Mouse (Mus musculus): Measurements from ENCODE around the gene Gm42372. TPM values are rescaled to one million over a fixed set of nuclear protein-coding genes. Genes with fewer than 3 reads are reported as not detected.
"Not testable (repeated sequence)": the region's sequence is repeated elsewhere in the genome, so short reads cannot be mapped to it uniquely, and the experiment has no call there.

The Gm42372 gene
- total RNA-seq (2015) (0.18 TPM in 1 of 2 replicates, not detected in the other), total RNA-seq (2017) (0.04 and 0.11 TPM in 2 replicates)

DNA sequence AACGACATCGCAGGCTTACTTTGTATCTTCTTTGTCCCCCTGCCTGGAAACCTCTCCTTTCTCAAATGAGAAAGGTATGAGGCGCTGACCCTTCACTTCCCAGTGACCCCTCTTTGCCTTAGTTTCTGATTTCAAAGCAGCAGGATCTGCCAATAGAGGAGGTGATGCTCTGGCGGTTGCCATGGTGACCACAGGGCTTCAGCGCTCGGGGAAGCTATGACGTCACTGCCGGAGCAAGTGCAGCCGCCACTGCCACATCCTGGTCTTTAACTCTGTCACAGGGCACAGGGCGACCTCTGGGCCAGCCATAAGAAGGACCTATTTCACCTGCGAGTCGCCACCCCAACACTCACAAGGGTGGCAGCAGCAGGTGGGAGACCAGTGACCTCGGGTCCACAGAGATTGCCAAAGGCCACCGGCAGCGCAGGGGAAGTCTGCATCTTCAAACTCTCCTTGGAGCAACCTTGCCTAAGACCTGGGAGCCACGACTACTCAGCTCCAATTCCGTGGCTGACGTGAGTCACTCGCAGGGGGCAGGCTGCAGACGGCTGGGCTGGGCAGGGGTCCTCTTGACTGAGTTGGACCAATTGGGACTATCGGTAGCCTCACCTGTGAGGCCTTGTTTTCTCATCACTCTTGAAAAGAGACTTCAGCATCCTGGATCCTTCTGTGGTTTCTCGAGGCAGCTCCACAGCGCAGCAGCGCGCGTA is at the start of gene Gm42372:
Gm42372 (plus strand) TSS at position 228 of the 710 bp plus-strand sequence.
- peak; percentile 80 for ATAC-seq (ENCODE audit: poor library complexity, severe bottlenecking)

DNA sequence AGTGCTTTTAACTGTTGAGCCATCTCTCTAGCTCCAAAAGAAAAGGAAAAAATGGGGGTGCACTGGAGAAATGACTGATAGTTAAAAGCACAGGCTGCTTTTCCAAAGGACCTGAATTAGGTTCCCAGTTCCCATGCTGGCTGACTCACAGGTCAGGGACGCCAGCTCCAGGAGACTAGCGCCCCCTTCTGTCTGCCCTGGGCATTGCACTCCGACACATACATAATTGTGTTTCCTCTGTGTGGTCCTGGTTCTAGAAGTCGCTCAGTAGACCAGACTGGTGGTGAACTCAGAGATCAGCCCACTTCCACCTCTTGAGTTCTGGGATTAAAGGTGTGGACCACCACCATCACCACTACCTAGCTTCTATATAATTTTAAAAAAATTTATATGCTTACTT is 45.6 kb upstream of the Gm42372 start:
- ATAC-seq (ENCODE audit: poor library complexity, severe bottlenecking), result no peak

- no peak for ATAC-seq (ENCODE audit: poor library complexity, severe bottlenecking)
These were observed 44.6 kb upstream of the Gm42372 start for GRCm38 (mm10) chr7:16938117-16938791.

- ATAC-seq (ENCODE audit: poor library complexity, severe bottlenecking), result no peak
These were observed 42.6 kb upstream of the Gm42372 start for GRCm38 (mm10) chr7:16940292-16940691.

DNA sequence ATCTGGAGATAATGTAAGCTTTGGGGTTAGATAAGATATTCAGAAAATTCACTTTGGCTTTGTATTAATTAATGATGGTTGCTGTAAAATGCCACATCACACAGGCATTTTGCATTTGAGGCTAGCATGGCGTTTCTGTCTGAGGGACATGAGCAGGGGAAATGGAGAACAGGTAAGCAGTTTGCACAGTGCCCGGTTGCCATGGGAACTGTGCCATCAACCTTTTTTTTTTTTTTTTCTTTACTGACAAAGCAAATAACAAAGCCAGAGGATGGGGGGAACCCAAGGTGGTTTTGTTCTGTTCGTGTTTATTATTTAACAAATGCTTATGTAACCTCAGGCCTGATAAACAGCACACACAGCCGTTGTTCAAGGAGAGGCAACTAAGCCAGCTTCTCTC is 40.0 kb upstream of the Gm42372 start:
- no peak for ATAC-seq (ENCODE audit: poor library complexity, severe bottlenecking)

DNA sequence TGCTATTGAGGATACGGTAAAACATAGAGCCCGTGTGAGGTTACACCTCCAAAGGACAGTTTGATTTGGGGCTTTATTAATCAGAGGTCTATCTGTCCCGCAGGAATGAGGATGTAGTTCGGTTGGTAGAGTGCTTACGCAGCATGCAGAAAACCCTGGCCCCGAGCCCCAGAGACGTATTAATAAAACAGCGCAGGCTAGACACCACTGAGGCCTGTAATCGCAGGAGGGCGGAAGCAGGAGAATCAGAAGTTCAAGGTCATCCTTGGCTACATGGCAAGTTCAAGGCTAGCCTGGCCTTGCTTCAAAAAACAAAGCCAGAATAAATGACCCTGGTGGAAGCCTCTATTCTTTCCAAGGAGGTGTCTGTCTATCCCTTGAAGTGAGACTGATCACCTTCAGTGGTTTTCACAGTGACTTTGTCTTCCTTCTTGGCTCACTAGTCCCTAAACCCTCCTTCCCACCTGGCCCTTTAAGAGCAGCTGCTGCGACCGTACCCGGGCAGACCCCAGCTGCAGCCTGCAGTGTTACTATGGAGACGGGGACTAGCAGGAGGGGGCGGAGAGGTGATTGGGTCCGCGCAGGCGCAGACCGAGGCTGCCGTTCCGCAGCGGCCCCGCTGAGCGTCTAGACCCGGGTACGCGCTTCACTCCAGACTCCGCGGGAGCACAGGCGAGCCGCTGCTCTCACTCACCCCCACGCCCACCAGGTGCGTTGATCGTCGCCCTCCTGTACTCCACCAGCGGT is 38.7 kb upstream of the Gm42372 start, which contains the start of gene Pnmal2:
Pnmal2 (plus strand) TSS at position 622 of the 747 bp plus-strand sequence.
- peak; percentile 38 for ATAC-seq (ENCODE audit: poor library complexity, severe bottlenecking)

DNA sequence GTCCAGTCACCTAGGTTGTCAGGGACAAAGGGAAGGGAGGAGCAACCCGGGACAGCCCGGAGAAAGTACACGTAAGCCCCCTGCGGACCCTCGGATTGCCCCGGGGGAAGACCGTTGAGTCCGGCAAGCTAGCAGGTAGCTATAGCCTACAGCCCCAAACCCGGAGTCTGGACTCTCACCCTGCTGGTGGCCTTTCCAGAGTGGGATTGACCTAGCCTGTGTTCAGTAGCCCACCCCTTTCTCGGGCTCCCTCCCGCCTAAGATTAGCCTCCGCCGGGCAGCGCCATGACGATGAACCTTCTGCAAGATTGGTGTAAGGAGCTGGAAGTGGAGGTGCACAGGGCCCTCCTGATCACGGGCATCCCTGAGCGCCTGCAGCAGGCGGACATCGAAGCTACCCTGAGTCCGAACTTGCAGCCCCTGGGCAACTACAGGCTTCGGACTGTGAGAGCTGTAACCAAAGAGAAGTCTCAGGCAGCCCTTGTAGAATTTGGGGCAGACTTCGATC is 38.0 kb upstream of the Gm42372 start:
- ATAC-seq (ENCODE audit: poor library complexity, severe bottlenecking), result no peak

DNA sequence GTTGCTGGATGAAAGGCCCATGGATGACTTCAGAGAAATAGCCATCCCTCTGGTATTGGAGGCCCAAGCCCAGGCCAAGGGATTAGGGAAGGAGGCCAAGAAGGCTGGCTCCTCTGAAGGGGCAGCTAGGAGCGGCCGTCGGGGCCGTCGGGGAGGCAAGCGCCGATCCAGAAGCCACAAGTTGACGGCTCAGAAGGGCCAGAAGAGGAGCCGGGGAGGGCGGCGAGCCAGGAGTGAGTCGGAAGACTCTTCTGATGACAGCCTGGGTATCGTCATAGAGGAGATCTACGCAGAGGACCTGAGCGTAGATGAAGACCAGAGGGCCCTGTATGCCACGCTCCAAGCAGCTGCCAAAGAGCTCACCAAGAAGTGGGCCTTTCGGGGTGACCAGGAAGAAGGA is 37.5 kb upstream of the Gm42372 start:
- ATAC-seq (ENCODE audit: poor library complexity, severe bottlenecking), result no peak

DNA sequence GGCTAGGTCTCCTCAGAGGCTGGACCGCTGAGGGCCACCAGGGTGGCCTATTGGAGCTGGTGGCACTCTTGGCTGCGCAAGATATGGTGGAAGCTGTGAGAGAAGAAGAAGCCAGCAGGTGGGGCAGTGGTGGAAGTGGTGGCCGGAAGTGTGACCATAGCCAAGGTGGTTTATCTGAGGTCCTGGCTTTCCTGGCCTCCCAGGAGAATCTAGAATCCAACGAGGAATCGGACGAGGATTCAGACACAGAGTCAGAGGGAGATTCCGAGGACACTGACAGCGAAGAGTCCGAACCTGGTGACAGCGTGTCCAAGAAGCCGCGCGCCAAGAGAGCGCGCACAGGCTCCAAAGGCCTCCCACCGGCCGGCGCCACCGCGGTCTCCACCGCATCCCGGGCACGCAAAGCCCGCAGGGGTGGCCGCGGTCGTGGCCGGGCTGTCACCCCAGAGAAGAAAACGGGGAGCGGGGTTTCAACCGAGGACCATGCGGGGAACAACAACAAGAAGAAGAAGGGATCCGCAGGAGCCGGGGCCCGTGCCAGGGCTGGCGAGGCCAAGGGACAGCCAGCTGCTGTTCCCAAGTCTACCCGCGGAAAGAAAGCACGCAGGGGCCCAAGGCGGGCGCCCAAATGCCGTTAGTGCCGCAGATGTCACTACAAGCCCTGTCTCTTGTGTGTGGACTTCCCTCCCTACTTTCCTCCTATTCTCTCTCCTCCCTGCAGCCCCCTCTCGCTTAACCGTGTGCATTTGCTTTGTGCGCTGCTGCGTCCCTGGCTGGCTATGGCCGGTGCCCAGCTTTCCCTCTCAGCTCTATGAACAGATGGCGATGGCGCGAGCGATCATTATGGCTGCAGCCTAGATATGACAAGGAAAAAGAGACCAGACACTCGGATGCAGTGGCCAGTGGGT is 36.2 kb upstream of the Gm42372 start:
- ATAC-seq (ENCODE audit: poor library complexity, severe bottlenecking), result no peak

GRCm38 (mm10) chr7:16947349-16947895 is 35.5 kb upstream of the Gm42372 start:
- ATAC-seq (ENCODE audit: poor library complexity, severe bottlenecking), result no peak

DNA sequence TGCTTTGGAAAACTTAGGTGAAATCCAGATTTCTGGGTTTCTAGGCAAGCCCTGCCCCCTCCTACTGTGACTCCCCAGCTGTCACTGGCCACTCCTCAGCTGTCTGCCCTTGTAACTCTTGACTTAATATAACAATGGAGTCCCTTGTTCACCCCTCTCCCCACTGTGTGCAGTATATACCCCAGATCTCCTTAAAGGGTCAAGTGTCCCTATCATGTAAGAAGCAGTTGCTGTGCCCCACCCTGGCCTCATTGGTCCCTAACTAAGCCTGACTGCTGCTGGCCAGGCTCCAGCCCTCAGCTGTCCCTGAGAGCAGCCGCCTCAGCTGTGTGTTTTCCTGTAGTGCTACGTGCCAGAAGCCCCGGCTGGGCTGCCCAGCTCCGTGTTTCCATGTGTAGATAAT is 34.9 kb upstream of the Gm42372 start:
- ATAC-seq (ENCODE audit: poor library complexity, severe bottlenecking), result no peak

DNA sequence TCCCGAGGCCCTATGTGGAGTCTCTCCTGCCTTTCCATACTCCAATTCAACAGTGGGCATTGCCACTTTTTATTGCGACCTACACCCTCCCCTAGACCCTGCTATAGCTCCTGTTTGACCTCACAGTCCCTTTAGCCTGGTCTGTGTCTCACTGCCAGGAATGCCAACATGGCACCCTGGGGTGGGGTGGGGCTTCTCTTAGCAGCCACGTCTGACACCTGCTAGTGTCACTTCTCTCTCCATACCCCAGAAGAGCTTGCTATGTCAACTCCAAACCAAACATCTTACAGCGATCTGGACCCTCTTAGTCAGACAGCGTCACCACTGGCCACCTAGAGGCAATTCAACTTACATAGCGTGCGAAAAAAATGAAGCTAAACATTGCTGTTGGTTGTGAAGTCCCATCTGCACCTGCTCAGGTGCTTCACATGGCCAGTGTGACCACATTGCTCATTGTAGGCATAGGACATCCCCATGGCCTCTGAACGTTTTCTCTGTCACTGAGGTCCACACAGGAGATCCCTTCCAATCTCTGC is 33.9 kb upstream of the Gm42372 start:
- ATAC-seq (ENCODE audit: poor library complexity, severe bottlenecking), result no peak

GRCm38 (mm10) chr7:16949908-16950841 is 32.7 kb upstream of the Gm42372 start:
- ATAC-seq (ENCODE audit: poor library complexity, severe bottlenecking), result peak; percentile 72

DNA sequence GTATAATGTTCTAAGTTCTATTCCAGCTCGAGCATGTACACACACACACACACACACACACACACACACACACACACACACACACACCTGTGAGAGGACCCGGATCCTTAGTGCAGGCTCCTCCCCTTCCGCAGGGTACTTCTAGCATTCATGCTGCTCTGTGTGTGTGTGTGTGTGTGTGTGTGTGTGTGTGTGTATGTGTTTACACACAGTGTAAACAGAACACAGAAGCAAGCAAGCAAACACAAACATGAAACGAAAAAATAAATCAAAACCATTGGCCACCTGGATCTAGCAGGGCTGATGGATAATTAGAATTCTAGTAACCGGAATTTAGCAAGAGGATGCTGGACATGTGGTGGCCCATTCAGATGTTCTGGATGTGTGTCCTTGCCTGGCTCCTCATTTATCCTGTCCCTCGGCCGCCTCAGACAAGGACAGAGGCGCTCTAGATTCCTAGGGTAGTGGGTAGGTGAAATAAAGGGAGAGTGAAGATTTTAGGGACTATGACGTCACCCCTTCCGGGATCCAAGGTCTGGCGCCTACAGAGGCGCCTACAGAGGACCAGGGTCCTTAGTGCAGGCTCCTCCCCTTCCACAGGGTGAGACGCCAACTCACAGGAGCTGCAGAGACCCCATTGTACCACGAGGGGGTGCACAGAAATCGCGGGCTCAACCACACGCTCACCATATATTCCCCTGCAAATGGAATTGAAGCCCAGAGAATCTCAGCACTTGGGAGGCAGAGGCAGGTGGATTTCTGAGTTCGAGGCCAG is 31.8 kb upstream of the Gm42372 start:
- ATAC-seq (ENCODE audit: poor library complexity, severe bottlenecking), result peak; percentile 97

GRCm38 (mm10) chr7:16953776-16954175 is 29.1 kb upstream of the Gm42372 start:
- not testable (repeated sequence) for ATAC-seq (ENCODE audit: poor library complexity, severe bottlenecking)

GRCm38 (mm10) chr7:16955712-16956111 is 27.2 kb upstream of the Gm42372 start:
- no peak for ATAC-seq (ENCODE audit: poor library complexity, severe bottlenecking)

DNA sequence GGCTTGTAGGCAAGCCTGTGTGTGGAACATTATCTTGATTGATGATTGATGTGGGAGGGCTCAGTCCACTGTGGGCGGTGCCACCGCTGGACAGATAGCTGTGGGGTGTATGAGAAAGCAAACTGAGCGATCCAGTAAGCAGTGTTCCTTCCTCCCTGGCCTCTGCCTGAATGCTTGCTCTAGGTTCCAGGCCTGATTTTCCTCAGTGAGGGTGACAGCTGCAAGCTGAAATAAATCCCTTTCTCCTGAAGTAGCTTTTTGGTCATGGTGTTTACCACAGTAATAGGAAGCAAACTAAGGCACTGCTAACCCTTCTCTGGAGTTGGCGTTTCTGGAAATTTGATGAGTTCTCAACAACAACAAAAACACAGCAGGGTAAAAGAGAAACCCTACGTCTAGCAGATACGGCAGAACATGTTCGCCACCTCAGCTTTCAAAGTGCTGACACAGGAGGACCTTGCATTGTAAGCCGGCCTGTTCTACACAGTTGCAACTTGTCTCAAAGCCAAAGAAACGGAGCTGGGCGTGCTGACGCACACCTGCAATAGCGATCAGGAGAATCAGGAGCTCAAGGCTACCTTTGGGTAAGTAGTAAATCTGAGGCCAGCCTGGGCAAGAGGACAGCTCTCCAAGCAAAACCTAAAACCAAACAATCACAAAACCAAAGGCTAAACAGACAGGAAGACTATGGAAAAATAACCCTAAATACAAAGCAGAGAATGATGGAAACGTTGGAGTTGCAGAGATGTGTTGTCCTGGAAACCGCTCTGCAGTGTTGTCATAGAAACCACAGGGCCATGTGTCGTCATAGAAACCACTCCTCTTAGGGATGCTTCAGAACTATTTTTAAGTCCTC is 26.2 kb upstream of the Gm42372 start:
- no peak for ATAC-seq (ENCODE audit: poor library complexity, severe bottlenecking)
